Mouse (Mus musculus): ENCODE results near the gene Klhl3. TPM values are rescaled to one million over a fixed set of nuclear protein-coding genes. Genes with fewer than 3 reads are reported as not detected.
A peak's percentile ranks its signal among the peaks of the same experiment; 100 is the strongest.

Klhl3 gene
- polyA plus RNA-seq, 1 experiment, result 5.6 TPM

DNA sequence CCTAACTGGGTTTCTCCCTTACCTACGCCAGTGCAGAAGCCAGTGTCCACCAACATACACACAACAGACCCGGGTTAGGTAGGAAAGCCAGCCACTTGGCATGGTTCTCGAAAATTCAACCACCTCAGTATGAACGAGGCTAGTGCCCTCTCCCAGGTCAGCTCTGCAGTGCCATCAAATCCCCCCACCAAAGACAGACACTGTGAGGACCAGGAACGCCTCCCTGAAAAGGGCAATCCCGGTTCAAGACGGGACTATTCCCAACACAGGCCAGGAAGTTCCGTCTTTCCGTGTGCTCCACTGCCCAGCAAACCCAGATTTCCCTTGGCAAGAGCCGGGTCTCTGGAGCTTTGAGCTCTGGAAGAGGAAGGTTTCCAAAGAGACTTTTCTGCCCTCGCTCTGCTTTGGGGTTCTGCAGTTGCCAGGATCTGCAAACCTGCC is 771 bp downstream of the Klhl3 start:
- Histone ChIP-seq H3K27ac (ENCODE audit: control insufficient read depth, insufficient read depth, low read depth, low read length) (no peak overlapping the region), H3K4me3 (ENCODE audit: control insufficient read depth, low read depth, low read length) (peak overlapping the region; percentile 64), H3K27me3 (ENCODE audit: control insufficient read depth, insufficient read depth, low read length) (no peaks in the 10 kb centered on the region), H3K36me3 (ENCODE audit: control insufficient read depth, insufficient read depth, low read length) (no peaks in the 10 kb centered on the region), H3K4me1 (ENCODE audit: control insufficient read depth, insufficient read depth, low read length) (peaks cover 16% of the 10 kb centered on the region)
- no peak for TF ChIP-seq CTCF (IDR thresholded peaks at IDR 0.05; ENCODE audit: control insufficient read depth, insufficient read depth, insufficient replicate concordance, low read depth, low read length)
- no peak for TF ChIP-seq POLR2A (IDR thresholded peaks at IDR 0.05; ENCODE audit: control insufficient read depth, low read depth, low read length)

DNA sequence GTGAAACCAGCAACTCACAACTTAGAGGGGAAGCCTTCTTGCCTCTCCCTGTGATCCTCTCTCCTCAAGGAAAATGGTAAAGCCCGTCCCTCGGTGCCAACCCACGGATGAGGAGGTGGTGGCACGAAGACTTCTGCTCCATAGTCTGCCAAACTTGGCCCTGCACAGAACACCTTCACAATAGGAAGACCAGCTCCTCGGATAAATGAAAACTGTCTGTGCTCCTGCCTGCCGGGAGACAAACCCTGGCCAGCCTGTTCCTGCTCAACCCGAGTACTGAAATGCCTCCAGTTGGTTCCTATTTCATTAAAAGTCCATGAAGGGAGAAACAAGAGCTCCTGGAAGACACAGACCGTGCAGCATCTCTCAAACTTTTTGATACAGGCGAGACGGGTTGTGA is 1.2 kb downstream of the Klhl3 start:
- no peaks in the 10 kb centered on the region for H3K27me3 ChIP-seq (ENCODE audit: control insufficient read depth, insufficient read depth, low read length)
- no peak overlapping the region for H3K4me3 ChIP-seq (ENCODE audit: control insufficient read depth, low read depth, low read length)
- H3K36me3 ChIP-seq (ENCODE audit: control insufficient read depth, insufficient read depth, low read length), result no peaks in the 10 kb centered on the region
- no peak for TF ChIP-seq CTCF (IDR thresholded peaks at IDR 0.05; ENCODE audit: control insufficient read depth, insufficient read depth, insufficient replicate concordance, low read depth, low read length)
- no peak for TF ChIP-seq POLR2A (IDR thresholded peaks at IDR 0.05; ENCODE audit: control insufficient read depth, low read depth, low read length)
- no peak overlapping the region for H3K27ac ChIP-seq (ENCODE audit: control insufficient read depth, insufficient read depth, low read depth, low read length)
- H3K4me1 ChIP-seq (ENCODE audit: control insufficient read depth, insufficient read depth, low read length), result peaks cover 16% of the 10 kb centered on the region

DNA sequence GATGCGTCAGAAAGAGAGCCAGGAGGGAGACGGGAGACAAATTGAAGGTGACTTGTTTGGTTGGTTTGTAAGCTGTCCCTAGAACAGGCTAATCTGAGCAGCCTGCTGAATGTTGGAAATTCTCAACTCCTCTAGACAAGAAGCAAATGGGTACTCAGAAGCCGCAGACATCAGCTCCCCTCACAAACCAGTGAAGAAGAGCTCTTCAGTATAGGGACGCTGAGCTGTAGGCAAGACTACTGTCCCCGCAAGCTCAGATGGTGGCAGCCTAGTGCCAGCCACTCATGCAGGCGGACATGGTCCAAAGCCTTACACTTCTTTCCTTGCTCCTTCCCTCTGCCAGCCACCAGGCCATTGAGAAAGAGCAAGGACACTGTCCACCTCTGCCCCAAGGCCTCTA is 2.1 kb downstream of the Klhl3 start:
- no peak overlapping the region for H3K27ac ChIP-seq (ENCODE audit: control insufficient read depth, insufficient read depth, low read depth, low read length)
- H3K27me3 ChIP-seq (ENCODE audit: control insufficient read depth, insufficient read depth, low read length), result no peaks in the 10 kb centered on the region
- peaks cover 16% of the 10 kb centered on the region for H3K4me1 ChIP-seq (ENCODE audit: control insufficient read depth, insufficient read depth, low read length)
- no peaks in the 10 kb centered on the region for H3K36me3 ChIP-seq (ENCODE audit: control insufficient read depth, insufficient read depth, low read length)
- no peak for TF ChIP-seq POLR2A (IDR thresholded peaks at IDR 0.05; ENCODE audit: control insufficient read depth, low read depth, low read length)
- TF ChIP-seq CTCF (IDR thresholded peaks at IDR 0.05; ENCODE audit: control insufficient read depth, insufficient read depth, insufficient replicate concordance, low read depth, low read length), result no peak
- H3K4me3 ChIP-seq (ENCODE audit: control insufficient read depth, low read depth, low read length), result no peak overlapping the region

DNA sequence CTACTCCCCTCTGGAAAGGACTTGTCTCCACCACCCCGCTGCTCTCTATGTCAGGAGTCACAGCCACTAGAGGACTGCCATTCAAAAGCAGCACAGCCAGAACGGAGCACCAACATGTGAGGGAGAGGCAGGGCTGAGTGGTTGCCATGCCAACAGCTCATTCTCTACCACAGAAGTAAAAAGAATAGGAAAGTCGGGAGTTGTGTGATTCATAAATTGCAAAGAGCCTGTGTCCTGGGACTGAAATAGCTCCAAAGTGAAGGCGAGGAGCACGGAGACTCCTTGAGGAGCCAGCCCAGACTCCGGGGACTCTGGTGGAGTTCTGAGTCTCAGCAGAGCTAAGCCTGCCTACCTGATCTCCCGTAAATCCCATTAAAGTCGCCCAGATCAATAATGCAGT is 22.7 kb downstream of the Klhl3 start:
- Histone ChIP-seq H3K4me3 (ENCODE audit: control insufficient read depth, low read depth, low read length) (no peak overlapping the region), H3K27me3 (ENCODE audit: control insufficient read depth, insufficient read depth, low read length) (no peaks in the 10 kb centered on the region), H3K36me3 (ENCODE audit: control insufficient read depth, insufficient read depth, low read length) (no peaks in the 10 kb centered on the region), H3K4me1 (ENCODE audit: control insufficient read depth, insufficient read depth, low read length) (peaks cover 8% of the 10 kb centered on the region; the same call in 1 of the 2 replicates), H3K27ac (ENCODE audit: control insufficient read depth, insufficient read depth, low read depth, low read length) (no peak overlapping the region)
- no peak for TF ChIP-seq POLR2A (IDR thresholded peaks at IDR 0.05; ENCODE audit: control insufficient read depth, low read depth, low read length)
- no peak for TF ChIP-seq CTCF (IDR thresholded peaks at IDR 0.05; ENCODE audit: control insufficient read depth, insufficient read depth, insufficient replicate concordance, low read depth, low read length)

DNA sequence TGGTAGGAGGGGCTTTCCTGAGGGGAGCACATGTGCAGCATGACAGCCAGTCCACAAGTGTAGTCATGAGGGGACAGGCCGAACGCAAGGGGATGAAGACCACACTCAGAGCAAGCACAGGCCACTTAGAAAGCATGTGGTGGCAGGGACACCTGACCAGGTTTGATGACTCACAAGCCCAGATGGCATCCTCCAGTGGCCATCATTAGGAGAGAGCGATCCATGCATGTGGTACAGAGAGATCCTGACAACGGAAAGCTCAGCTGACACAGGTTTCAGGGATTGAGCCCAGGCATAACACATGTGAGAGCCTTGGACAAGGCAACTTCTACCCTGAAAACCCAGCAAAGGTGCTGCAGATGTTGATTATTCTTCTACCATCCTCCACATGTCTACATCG is 29.0 kb downstream of the Klhl3 start:
- TF ChIP-seq POLR2A (IDR thresholded peaks at IDR 0.05; ENCODE audit: control insufficient read depth, low read depth, low read length), result no peak
- TF ChIP-seq CTCF (IDR thresholded peaks at IDR 0.05; ENCODE audit: control insufficient read depth, insufficient read depth, insufficient replicate concordance, low read depth, low read length), result no peak
- H3K36me3 ChIP-seq (ENCODE audit: control insufficient read depth, insufficient read depth, low read length), result no peaks in the 10 kb centered on the region
- no peaks in the 10 kb centered on the region for H3K27me3 ChIP-seq (ENCODE audit: control insufficient read depth, insufficient read depth, low read length)
- H3K4me1 ChIP-seq (ENCODE audit: control insufficient read depth, insufficient read depth, low read length), result no peaks in the 10 kb centered on the region
- no peak overlapping the region for H3K27ac ChIP-seq (ENCODE audit: control insufficient read depth, insufficient read depth, low read depth, low read length)
- H3K4me3 ChIP-seq (ENCODE audit: control insufficient read depth, low read depth, low read length), result no peak overlapping the region

DNA sequence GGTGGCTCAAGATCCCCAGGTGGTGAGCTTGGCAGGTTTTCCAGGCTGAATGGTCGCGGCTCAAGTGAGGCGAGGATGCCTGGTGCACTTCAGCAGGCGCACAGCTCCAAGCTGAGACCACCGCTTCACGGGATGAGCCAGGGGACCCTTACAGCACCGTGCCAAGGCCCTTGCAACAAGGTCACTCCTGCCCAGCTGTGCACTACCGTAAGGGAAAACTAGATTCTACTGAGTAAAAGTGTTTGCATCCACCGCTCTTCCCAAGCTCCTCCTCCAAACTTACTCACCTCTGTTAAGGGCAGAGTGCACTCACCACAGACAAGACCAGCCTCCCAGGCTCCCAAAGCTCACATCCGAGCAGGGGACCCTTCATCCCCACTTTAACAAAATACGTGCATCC is 29.9 kb downstream of the Klhl3 start:
- H3K27ac ChIP-seq (ENCODE audit: control insufficient read depth, insufficient read depth, low read depth, low read length), result no peak overlapping the region

DNA sequence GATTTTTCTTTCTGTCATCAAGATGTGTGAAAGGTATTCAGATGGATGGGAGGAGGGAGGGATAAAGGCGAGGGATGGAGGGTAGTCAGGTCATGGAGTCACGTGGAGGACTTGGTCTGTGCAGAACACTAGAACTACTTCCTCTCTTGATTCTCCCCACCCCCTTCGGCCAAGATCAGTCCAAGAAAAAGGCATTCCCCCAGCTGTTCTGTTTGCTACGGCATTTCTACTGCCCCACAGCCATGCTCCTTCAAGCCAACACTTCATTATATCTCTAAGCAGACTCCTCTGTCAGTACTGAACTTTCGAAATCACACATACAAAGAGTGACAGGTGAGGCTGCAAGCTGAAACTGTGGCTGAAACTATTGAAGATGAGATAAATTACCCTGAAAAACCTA is 30.3 kb downstream of the Klhl3 start:
- Histone ChIP-seq H3K4me3 (ENCODE audit: control insufficient read depth, low read depth, low read length) (no peak overlapping the region), H3K27me3 (ENCODE audit: control insufficient read depth, insufficient read depth, low read length) (no peaks in the 10 kb centered on the region), H3K27ac (ENCODE audit: control insufficient read depth, insufficient read depth, low read depth, low read length) (no peak overlapping the region), H3K4me1 (ENCODE audit: control insufficient read depth, insufficient read depth, low read length) (no peaks in the 10 kb centered on the region), H3K36me3 (ENCODE audit: control insufficient read depth, insufficient read depth, low read length) (no peaks in the 10 kb centered on the region)
- TF ChIP-seq POLR2A (IDR thresholded peaks at IDR 0.05; ENCODE audit: control insufficient read depth, low read depth, low read length) (no peak), CTCF (IDR thresholded peaks at IDR 0.05; ENCODE audit: control insufficient read depth, insufficient read depth, insufficient replicate concordance, low read depth, low read length) (no peak)

More for the DNA sequence above, 29.9 kb downstream of the Klhl3 start:
- TF ChIP-seq CTCF (IDR thresholded peaks at IDR 0.05; ENCODE audit: control insufficient read depth, insufficient read depth, insufficient replicate concordance, low read depth, low read length) (no peak), POLR2A (IDR thresholded peaks at IDR 0.05; ENCODE audit: control insufficient read depth, low read depth, low read length) (no peak)
- H3K27me3 ChIP-seq (ENCODE audit: control insufficient read depth, insufficient read depth, low read length), result no peaks in the 10 kb centered on the region
- H3K4me1 ChIP-seq (ENCODE audit: control insufficient read depth, insufficient read depth, low read length), result no peaks in the 10 kb centered on the region
- H3K36me3 ChIP-seq (ENCODE audit: control insufficient read depth, insufficient read depth, low read length), result no peaks in the 10 kb centered on the region
- H3K4me3 ChIP-seq (ENCODE audit: control insufficient read depth, low read depth, low read length), result no peak overlapping the region

DNA sequence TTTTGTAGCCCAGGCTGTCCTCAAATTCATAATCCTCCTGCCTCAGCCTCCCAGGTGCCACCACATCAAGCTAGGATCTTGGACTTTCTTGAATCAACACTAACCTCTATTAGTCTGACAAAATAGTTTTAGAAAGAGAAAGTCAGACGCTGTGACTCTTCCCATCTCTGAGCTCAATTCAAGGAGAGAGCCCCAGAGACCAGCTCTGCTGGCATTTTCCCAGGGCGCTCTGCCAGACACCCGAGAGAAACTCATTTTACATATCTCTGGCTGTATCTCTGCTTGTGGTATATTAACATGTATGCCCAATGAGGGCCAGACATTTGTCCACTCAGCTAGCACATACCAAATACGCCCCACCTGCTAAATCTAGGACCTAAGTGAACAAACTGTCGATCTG is 35.0 kb downstream of the Klhl3 start:
- Histone ChIP-seq H3K36me3 (ENCODE audit: control insufficient read depth, insufficient read depth, low read length) (no peaks in the 10 kb centered on the region), H3K4me1 (ENCODE audit: control insufficient read depth, insufficient read depth, low read length) (no peaks in the 10 kb centered on the region), H3K27ac (ENCODE audit: control insufficient read depth, insufficient read depth, low read depth, low read length) (no peak overlapping the region; the same call in 1 of the 2 replicates), H3K4me3 (ENCODE audit: control insufficient read depth, low read depth, low read length) (no peak overlapping the region), H3K27me3 (ENCODE audit: control insufficient read depth, insufficient read depth, low read length) (no peaks in the 10 kb centered on the region)
- no peak for TF ChIP-seq CTCF (IDR thresholded peaks at IDR 0.05; ENCODE audit: control insufficient read depth, insufficient read depth, insufficient replicate concordance, low read depth, low read length)
- TF ChIP-seq POLR2A (IDR thresholded peaks at IDR 0.05; ENCODE audit: control insufficient read depth, low read depth, low read length), result no peak
